Mouse (Mus musculus): ENCODE measurements around the gene Cdan1. TPM values are rescaled to one million over a fixed set of nuclear protein-coding genes. Genes with fewer than 3 reads are reported as not detected.

The Cdan1 gene
- polyA plus RNA-seq, 1 experiment from 2014 or later = 5.7 TPM

DNA sequence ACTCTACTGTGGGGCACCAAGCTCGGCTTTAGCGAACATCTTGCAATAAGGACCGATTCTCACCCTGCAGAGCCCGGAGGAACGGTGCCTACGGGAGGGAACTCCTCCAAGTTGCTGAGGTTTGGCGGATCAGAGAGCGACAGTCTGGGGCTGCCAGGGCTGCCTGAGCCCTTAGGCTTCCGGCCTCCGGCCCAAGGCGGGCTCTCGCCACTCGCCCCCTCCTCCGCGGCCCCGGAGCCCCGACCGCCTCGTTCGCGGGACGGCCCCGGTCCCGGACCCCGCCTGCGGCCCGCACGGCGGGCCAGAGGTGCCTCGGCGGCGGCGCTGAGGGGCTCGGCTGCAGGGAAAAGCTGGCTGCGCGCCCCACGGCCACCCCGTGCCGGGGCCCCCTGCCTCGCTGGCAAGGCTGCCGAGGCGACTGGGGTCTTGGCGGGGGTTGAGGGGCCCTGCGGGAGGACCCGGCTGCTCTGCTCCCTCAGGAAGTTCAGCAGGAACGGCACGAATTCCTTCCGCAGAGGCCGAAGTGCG lies 119.2 kb downstream of the Cdan1 start:
- H3K27ac ChIP-seq = peak overlapping the region; percentile 94
- peak overlapping the region; percentile 99 for H3K4me3 ChIP-seq
- DNase-seq (ENCODE audit: low spot score) = no peak
- H3K4me1 ChIP-seq (replicated peaks) = peaks cover 36% of the 10 kb centered on the region
- WGBS = under 1% methylated on average over 50 of the region's 50 CpGs
- no peaks in the 10 kb centered on the region for H3K9me3 ChIP-seq
- peaks cover 31% of the 10 kb centered on the region for H3K36me3 ChIP-seq
- H3K27me3 ChIP-seq (ENCODE audit: insufficient read depth, poor library complexity, severe bottlenecking) = no peaks in the 10 kb centered on the region

DNA sequence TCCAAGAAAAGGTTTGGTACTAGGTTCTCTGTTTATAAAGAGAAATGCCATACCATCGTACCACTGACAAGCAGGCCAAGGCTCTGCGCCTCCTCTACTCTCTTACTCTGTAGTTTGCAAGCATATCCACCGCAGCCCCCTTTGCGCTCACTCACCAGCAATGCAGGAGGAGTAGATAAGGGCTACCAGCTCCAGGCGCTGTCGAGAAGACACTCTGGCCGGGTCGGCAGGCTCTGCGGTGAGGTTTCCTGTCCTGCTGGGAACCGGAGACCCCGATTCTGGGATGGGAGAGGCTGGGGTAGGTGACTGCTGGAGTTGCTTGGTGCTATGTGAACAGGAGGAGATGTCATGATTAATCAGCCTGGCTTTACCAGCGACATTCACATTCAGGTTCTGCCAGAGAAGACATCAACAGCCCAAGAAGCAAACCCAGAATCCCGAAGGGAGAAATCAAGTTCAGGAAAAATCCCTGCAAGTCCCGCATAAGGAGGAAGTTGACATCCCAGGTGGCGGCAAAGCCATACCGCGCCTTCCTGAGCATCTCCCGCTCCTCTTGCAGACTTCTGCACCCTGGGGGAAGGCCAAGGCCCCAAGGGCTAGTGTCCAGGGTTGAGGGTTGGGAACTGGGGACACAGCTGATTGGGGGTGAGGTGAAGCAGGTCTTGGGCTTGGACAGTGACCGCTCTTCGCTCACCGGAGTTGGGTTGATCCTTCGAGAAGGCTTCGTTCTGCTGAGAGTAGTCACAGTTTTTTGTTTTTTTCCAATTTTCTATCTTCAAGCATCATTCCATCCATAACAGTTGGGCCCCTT lies 119.9 kb downstream of the Cdan1 start:
- Histone ChIP-seq H3K9me3 (no peaks in the 10 kb centered on the region), H3K27me3 (ENCODE audit: insufficient read depth, poor library complexity, severe bottlenecking) (no peaks in the 10 kb centered on the region), H3K4me1 (replicated peaks) (peaks cover 36% of the 10 kb centered on the region), H3K27ac (peak overlapping the region; percentile 94), H3K4me3 (peak overlapping the region; percentile 99), H3K36me3 (peaks cover 38% of the 10 kb centered on the region)
- WGBS = 10% methylated on average over 23 of the region's 23 CpGs
- DNase-seq (ENCODE audit: low spot score) = peak; percentile 19

DNA sequence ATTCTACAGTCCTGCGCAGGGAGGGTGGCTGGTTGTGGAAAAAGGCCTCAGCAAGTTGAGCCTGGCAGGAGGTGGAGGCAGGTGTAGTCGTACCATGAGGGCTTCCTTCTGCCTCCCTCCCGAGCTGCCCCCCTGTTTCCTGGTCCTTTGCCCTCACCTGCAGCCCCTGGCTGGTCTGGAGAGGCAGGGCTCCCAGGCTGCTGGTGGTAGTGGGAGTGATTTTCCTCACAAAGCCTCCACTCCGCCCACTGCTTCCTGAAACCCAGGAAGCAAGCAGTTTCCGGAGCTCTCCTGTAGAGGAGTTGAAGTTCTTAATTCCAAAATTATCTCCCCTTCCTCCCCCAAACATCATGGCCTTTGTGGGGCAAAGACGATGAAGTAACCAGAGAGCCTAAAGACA lies 125.8 kb downstream of the Cdan1 start:
- Histone ChIP-seq H3K9me3 (no peaks in the 10 kb centered on the region), H3K4me1 (replicated peaks) (peaks cover 10% of the 10 kb centered on the region), H3K36me3 (peaks cover 94% of the 10 kb centered on the region), H3K27ac (no peak overlapping the region), H3K4me3 (no peak overlapping the region), H3K27me3 (ENCODE audit: insufficient read depth, poor library complexity, severe bottlenecking) (no peaks in the 10 kb centered on the region)
- DNase-seq (ENCODE audit: low spot score) = no peak
- 90% methylated on average over 6 of the region's 6 CpGs for WGBS

DNA sequence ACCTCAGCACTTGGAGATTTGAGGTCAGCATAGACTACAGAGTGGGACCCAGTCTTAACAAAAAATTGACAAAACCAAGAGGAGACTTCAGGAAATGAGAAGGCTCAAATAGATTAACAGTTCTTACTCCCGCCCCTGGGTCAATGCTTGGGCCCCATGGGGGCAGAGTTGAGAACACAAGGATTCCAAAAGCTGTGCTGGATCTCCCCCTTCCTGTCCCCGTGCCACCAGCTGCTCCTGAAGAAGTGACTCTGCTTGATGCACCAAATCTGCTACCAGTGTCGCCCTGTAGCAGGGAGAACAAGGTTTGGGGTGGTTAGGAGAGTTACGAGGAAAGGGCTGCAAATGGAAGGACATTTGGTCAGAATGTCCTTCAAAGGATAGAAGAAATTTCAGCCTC lies 126.3 kb downstream of the Cdan1 start:
- Histone ChIP-seq H3K4me3 (no peak overlapping the region), H3K4me1 (replicated peaks) (peaks cover 4% of the 10 kb centered on the region), H3K27me3 (ENCODE audit: insufficient read depth, poor library complexity, severe bottlenecking) (no peaks in the 10 kb centered on the region), H3K27ac (no peak overlapping the region), H3K36me3 (peaks cover 98% of the 10 kb centered on the region), H3K9me3 (no peaks in the 10 kb centered on the region)
- DNase-seq (ENCODE audit: low spot score) = no peak
- WGBS = 84% methylated on average over 4 of the region's 4 CpGs

DNA sequence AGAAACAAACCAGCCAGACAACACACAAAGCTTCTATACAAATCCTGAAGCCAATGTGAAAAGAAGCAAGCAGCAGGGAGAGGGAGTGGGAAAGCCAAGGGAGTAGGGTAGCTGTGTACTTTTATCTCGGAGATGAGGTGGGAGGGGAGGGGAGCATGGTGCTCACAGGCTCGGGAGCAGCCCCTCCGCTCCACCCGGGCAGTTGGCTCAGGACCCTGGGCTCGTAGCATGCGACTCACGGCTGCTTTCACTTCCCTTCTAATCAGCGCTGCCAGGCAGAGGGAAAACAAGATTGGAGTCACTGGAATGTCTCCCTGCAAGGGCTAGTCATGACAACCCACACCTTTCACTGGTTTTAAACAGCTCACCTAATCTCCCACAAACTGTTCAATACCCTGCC lies 127.4 kb downstream of the Cdan1 start:
- 84% methylated on average over 8 of the region's 8 CpGs for WGBS
- no peak for DNase-seq (ENCODE audit: low spot score)
- H3K36me3 ChIP-seq = peaks cover 98% of the 10 kb centered on the region
- H3K27ac ChIP-seq = no peak overlapping the region
- H3K27me3 ChIP-seq (ENCODE audit: insufficient read depth, poor library complexity, severe bottlenecking) = no peaks in the 10 kb centered on the region
- H3K4me1 ChIP-seq (replicated peaks) = no peaks in the 10 kb centered on the region
- H3K4me3 ChIP-seq = no peak overlapping the region
- H3K9me3 ChIP-seq = no peaks in the 10 kb centered on the region

DNA sequence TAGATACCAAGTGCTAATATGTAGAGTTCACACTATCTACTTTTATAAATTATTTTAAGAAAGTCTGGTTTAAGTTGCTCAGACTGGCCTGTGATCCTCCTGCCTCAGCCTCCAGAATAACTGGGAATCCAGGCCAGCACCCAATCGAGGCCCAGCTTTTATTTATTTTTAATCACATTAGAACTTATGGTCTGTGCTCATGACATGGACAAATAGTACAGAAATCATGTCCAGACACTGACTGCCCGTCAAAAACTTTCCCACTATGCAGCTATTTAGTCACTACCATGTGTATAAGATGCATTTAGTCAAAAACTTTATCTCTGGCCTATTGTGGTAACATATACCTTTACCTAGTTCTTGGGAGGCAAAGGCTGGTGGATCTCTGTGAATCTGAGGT lies 128.0 kb downstream of the Cdan1 start:
- Histone ChIP-seq H3K27me3 (ENCODE audit: insufficient read depth, poor library complexity, severe bottlenecking) (no peaks in the 10 kb centered on the region), H3K4me1 (replicated peaks) (no peaks in the 10 kb centered on the region), H3K9me3 (no peaks in the 10 kb centered on the region), H3K27ac (no peak overlapping the region), H3K4me3 (no peak overlapping the region), H3K36me3 (peaks cover 98% of the 10 kb centered on the region)
- no peak for DNase-seq (ENCODE audit: low spot score)
- 89% methylated on average over 2 of the region's 2 CpGs for WGBS

DNA sequence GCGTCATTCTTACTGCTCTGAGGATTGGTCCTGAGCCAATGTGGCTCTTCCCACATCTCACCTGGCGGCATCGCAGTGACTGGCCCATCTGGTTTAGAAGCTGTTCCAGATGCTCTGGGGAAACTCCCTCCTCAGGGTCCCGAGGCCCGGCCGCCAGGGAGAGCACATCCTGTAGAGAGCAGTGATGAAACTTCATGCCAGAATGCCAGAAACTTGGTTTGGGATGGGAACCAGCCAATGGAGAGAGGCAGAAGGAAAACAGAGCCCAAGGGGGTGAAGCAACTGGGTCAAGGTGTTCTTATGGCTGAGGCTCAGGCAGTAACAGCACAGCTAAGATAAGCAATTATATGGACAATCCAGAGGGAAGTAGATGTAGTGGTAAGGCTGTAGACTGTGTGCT lies 129.1 kb downstream of the Cdan1 start:
- Histone ChIP-seq H3K4me3 (no peak overlapping the region), H3K36me3 (peaks cover 98% of the 10 kb centered on the region), H3K27ac (no peak overlapping the region), H3K9me3 (no peaks in the 10 kb centered on the region), H3K27me3 (ENCODE audit: insufficient read depth, poor library complexity, severe bottlenecking) (no peaks in the 10 kb centered on the region), H3K4me1 (replicated peaks) (no peaks in the 10 kb centered on the region)
- WGBS = 94% methylated on average over 6 of the region's 6 CpGs
- DNase-seq (ENCODE audit: low spot score) = no peak

DNA sequence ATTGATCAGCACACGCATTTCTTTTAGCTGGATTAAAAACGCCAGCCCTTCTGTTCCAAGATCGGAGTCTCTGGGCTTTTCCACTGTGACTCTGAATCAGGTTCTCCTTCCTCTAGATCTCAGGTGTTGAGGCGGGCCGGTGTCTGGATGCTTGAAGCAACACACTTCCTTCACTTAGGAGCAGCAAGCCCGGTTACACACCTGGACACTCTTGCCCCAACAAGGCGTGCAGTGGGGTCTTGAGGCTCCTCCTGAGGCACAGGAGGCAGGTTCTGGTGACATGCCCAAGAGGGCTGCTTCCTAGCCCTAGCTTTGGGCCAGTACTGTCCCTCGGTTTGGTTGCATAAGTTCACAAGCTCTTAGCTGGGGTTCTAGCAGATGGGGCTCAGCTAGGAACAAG lies 131.4 kb downstream of the Cdan1 start:
- Histone ChIP-seq H3K36me3 (peaks cover 98% of the 10 kb centered on the region), H3K4me1 (replicated peaks) (no peaks in the 10 kb centered on the region), H3K9me3 (no peaks in the 10 kb centered on the region), H3K4me3 (no peak overlapping the region), H3K27ac (no peak overlapping the region), H3K27me3 (ENCODE audit: insufficient read depth, poor library complexity, severe bottlenecking) (no peaks in the 10 kb centered on the region)
- WGBS = 94% methylated on average over 8 of the region's 8 CpGs
- no peak for DNase-seq (ENCODE audit: low spot score)

DNA sequence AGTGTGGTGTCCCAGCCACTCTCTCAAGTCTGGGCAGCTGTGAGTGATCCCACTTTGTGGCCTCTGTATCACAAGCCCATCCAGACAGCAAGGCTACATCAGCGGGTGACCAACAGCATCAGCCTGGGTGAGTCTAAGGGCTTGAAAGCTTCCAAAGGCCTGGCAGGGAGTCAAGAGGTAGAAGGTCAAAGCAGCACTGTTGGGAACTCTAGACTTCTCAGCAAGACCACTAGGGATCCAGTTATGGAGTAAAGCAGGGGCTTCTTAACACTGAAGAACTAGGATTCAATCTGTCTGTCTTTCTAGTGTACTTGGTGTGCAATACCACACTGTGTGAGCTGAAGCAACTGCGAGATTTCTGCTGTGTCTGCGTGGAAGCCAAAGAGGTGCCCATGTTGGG lies 136.5 kb downstream of the Cdan1 start:
- no peak overlapping the region for H3K4me3 ChIP-seq
- no peaks in the 10 kb centered on the region for H3K4me1 ChIP-seq (replicated peaks)
- WGBS = 96% methylated on average over 3 of the region's 3 CpGs
- no peak overlapping the region for H3K27ac ChIP-seq
- no peaks in the 10 kb centered on the region for H3K9me3 ChIP-seq
- H3K27me3 ChIP-seq (ENCODE audit: insufficient read depth, poor library complexity, severe bottlenecking) = no peaks in the 10 kb centered on the region
- no peak for DNase-seq (ENCODE audit: low spot score)
- peaks cover 79% of the 10 kb centered on the region for H3K36me3 ChIP-seq

DNA sequence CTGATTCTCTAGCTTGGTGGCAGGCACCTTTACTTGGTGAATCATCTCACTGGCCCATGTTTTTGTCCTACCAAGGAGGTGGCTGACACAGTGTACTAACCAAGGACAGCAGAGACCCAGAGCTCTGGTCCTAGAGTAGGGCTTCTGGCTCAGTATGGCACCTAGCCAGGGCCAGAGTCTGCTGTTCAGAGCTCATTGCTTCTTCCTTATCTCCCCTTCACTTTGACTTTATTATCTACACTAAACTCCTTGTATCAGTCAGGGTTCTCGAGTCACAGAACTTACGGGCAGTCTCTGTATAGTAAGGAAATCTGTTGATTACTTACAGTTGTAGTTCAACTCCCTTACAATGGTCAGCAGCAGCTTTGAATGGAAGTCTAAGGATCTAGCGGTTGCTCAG lies 139.0 kb downstream of the Cdan1 start:
- Histone ChIP-seq H3K36me3 (peaks cover 54% of the 10 kb centered on the region), H3K27me3 (ENCODE audit: insufficient read depth, poor library complexity, severe bottlenecking) (no peaks in the 10 kb centered on the region), H3K27ac (no peak overlapping the region), H3K9me3 (no peaks in the 10 kb centered on the region), H3K4me1 (replicated peaks) (no peaks in the 10 kb centered on the region), H3K4me3 (no peak overlapping the region)
- WGBS = 92% methylated on average over 3 of the region's 3 CpGs
- DNase-seq (ENCODE audit: low spot score) = no peak

DNA sequence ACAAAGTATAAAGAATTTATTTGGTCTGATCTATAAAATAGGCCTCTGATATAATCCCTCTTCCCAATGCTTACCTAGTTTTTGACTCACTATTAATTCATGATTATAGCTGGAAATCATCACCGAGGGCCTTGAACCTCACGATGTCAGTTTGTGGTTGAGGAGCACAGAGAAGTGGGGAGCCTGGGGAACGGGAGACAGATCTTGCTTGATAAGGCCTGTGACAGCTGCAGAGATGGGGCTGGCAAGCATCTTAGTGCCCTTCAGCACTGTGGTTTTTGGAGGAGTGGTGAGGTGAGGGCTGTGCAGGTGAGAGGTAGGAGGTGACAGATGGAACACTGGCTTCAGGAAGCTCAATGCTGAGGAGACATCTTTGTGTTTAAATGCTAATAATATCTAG lies 139.8 kb downstream of the Cdan1 start:
- no peaks in the 10 kb centered on the region for H3K9me3 ChIP-seq
- no peak overlapping the region for H3K27ac ChIP-seq
- DNase-seq (ENCODE audit: low spot score) = no peak
- no peaks in the 10 kb centered on the region for H3K27me3 ChIP-seq (ENCODE audit: insufficient read depth, poor library complexity, severe bottlenecking)
- H3K36me3 ChIP-seq = peaks cover 46% of the 10 kb centered on the region
- no peak overlapping the region for H3K4me3 ChIP-seq
- no peaks in the 10 kb centered on the region for H3K4me1 ChIP-seq (replicated peaks)
- 91% methylated on average over 3 of the region's 3 CpGs for WGBS

DNA sequence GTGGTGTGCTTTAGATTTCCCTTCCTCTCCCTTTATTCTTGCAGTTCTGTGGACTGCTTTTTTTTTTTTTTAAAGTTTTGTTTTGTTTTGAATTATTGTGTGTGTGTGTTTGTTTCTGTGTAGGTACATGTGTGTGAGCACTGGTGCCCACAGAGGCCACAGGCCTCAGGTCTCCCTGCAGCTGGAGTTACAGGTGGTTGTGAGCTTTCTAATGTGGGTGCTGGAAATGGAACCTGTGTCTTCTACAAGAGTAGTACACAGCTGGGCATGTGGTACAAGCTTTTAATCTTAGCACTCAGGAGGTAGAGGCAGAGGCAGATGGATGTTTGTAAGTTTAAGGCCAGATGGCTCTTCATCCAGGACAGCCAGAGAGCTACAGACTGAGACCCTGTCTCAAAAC lies 142.9 kb downstream of the Cdan1 start:
- Histone ChIP-seq H3K36me3 (peaks cover 23% of the 10 kb centered on the region; the same call in 1 of the 2 replicates), H3K4me3 (no peak overlapping the region), H3K9me3 (no peaks in the 10 kb centered on the region), H3K4me1 (replicated peaks) (no peaks in the 10 kb centered on the region), H3K27ac (no peak overlapping the region), H3K27me3 (ENCODE audit: insufficient read depth, poor library complexity, severe bottlenecking) (no peaks in the 10 kb centered on the region)
- DNase-seq (ENCODE audit: low spot score) = no peak

DNA sequence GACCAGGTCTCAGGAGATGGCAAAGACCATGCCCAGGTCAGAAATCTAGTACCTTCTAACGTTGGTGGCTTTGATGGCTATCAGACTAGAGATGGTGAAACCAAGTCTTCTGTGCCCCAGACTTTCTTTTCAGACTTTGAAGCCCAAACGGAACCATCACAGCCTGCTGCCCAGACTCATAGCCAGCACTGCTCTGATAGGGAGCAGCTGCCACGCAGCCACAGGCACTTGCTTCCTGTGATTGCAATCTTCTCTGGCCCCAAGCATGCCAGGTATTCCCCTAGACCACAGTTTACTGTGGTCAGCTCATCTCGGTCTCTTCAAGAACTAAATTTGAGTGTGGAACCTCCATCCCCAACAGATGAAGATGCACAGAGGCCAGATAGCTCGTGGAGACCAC lies 147.3 kb downstream of the Cdan1 start:
- Histone ChIP-seq H3K9me3 (no peaks in the 10 kb centered on the region), H3K27me3 (ENCODE audit: insufficient read depth, poor library complexity, severe bottlenecking) (no peaks in the 10 kb centered on the region), H3K36me3 (peaks cover 15% of the 10 kb centered on the region), H3K27ac (no peak overlapping the region), H3K4me3 (no peak overlapping the region), H3K4me1 (replicated peaks) (no peaks in the 10 kb centered on the region)
- 84% methylated on average over 5 of the region's 5 CpGs for WGBS
- no peak for DNase-seq (ENCODE audit: low spot score)
